Mouse (Mus musculus) central nervous system, embryonic 11.5 days (tissue): ENCODE measurements around the gene Cdkn1a. TPM values are rescaled to one million over a fixed set of nuclear protein-coding genes. Genes with fewer than 3 reads are reported as not detected.

ENCODE experiments used
- polyA plus RNA-seq: library from polyadenylated mRNA; depleted of rRNA; stranded (reverse); fragments of >200 nt; gene quantifications from 2 replicates; pipeline ENCODE4 v1.2.3, GENCODE M21; 2012; rRNA removed

Cdkn1a gene
- 16.1 and 17.5 TPM in 2 replicates for polyA plus RNA-seq

GRCm38 (mm10) chr17:29090776-29091175, at the start of gene Cdkn1a:
Gene Cdkn1a, plus strand, starts transcription at chr17:29090976.

GRCm38 (mm10) chr17:29113591-29114352, 23.0 kb downstream of the Cdkn1a start, which contains the start of gene Rab44:
Gene Rab44, plus strand, starts transcription at chr17:29114145.

Other genes with a start within 250 kb of the Cdkn1a start
- 0.01 and 0.05 TPM in 2 replicates for gene Pnpla1, start 232.6 kb upstream of the Cdkn1a start, polyA plus RNA-seq
- 0.14 and 0.17 TPM in 2 replicates for gene 4930539E08Rik, start 175.7 kb upstream of the Cdkn1a start, polyA plus RNA-seq
- 0.14 TPM in 1 of 2 replicates, not detected in the other for gene Pxt1, start 147.1 kb upstream of the Cdkn1a start, polyA plus RNA-seq
- gene Kctd20, start 139.0 kb upstream of the Cdkn1a start, polyA plus RNA-seq = 58.9 and 69.2 TPM in 2 replicates
- 124 and 144 TPM in 2 replicates for gene Stk38, start 83.0 kb upstream of the Cdkn1a start, polyA plus RNA-seq
- 538 and 581 TPM in 2 replicates for gene Srsf3, start 58.3 kb upstream of the Cdkn1a start, polyA plus RNA-seq
- 0.71 and 3.1 TPM in 2 replicates for gene Rab44, start 23.2 kb downstream of the Cdkn1a start, polyA plus RNA-seq
- 4.6 and 5.8 TPM in 2 replicates for gene Cpne5, start 147.2 kb downstream of the Cdkn1a start, polyA plus RNA-seq
- 90.1 and 104 TPM in 2 replicates for gene Ppil1, start 173.2 kb downstream of the Cdkn1a start, polyA plus RNA-seq
- gene BC004004, start 177.8 kb downstream of the Cdkn1a start, polyA plus RNA-seq = 42.1 and 44.6 TPM in 2 replicates
- gene Pi16, start 226.7 kb downstream of the Cdkn1a start, polyA plus RNA-seq = 1.6 TPM in 2 replicates